8 mouse cellular contexts compared by ENCODE assay signal in the genomic region with DNA sequence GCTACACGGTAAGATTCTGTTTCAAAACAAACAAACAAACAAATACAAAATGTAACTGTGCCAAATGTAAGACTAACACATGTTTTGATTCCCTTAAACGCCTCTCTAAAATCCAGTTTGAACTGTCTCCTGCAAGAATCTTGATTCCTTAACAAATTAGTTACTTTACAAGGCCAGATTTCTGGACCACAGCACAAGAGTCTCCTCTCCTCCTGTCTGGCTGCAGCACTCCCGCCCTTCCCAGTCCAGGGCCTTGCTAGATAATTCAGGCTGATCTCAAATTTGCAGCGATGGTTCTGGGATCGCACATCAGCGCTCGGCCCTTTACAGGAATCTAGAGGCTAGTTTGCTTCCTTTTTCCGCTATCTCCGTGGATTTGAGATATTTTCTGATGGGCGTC. TPM values are rescaled to one million over a fixed set of nuclear protein-coding genes. Genes with fewer than 3 reads are reported as not detected.
A peak's percentile ranks its signal among the peaks of the same experiment; 100 is the strongest.
DNase-seq lines count a peak whose midpoint lies in the region; ATAC-seq and TF ChIP-seq lines count a peak whose summit lies in the region.

No protein-coding gene starts in this region.

- H3K36me3 ChIP-seq in heart, embryonic 12.5 days, result peaks cover 20% of the 10 kb centered on the region
- H3K36me3 ChIP-seq in G1E (replicated peaks), result peaks cover 39% of the 10 kb centered on the region
- peaks cover 17% of the 10 kb centered on the region for H3K36me3 ChIP-seq in hindbrain, embryonic 12.5 days
- peaks cover 21% of the 10 kb centered on the region for H3K36me3 ChIP-seq in midbrain, embryonic 10.5 days

- peak overlapping the region; percentile 36 for H3K9ac ChIP-seq in heart, embryonic 12.5 days
- peak overlapping the region; percentile 89 for H3K9ac ChIP-seq in hindbrain, embryonic 12.5 days

- peak overlapping the region; percentile 90 for H3K4me2 ChIP-seq in heart, embryonic 12.5 days
- peak overlapping the region; percentile 97 for H3K4me2 ChIP-seq in hindbrain, embryonic 12.5 days (replicated peaks)

- H3K27ac ChIP-seq in heart, embryonic 12.5 days (ENCODE audit: poor library complexity, severe bottlenecking), result peak overlapping the region; percentile 71; the same call in 1 of the 2 replicates
- H3K27ac ChIP-seq in hindbrain, embryonic 12.5 days, result peak overlapping the region; percentile 85; the same call in 1 of the 2 replicates
- peak overlapping the region; percentile 87 for H3K27ac ChIP-seq in midbrain, embryonic 10.5 days (replicated peaks)

- H3K27me3 ChIP-seq in heart, embryonic 12.5 days (replicated peaks), result peaks cover 46% of the 10 kb centered on the region
- H3K27me3 ChIP-seq in G1E (ENCODE audit: insufficient read depth, low read length), result peaks cover 18% of the 10 kb centered on the region
- H3K27me3 ChIP-seq in hindbrain, embryonic 12.5 days, result peaks cover 48% of the 10 kb centered on the region
- peaks cover 52% of the 10 kb centered on the region for H3K27me3 ChIP-seq in midbrain, embryonic 10.5 days (ENCODE audit: low read depth, poor library complexity, severe bottlenecking)

- H3K4me3 ChIP-seq in heart, embryonic 12.5 days, result peak overlapping the region; percentile 70
- H3K4me3 ChIP-seq in G1E (ENCODE audit: low read depth, low read length), result peak overlapping the region; percentile 93; the same call in 1 of the 2 replicates
- H3K4me3 ChIP-seq in hindbrain, embryonic 12.5 days, result peak overlapping the region; percentile 70
- peak overlapping the region; percentile 79 for H3K4me3 ChIP-seq in midbrain, embryonic 10.5 days

- no peaks in the 10 kb centered on the region for H3K9me3 ChIP-seq in heart, embryonic 12.5 days (replicated peaks)
- H3K9me3 ChIP-seq in G1E (replicated peaks), result no peaks in the 10 kb centered on the region
- H3K9me3 ChIP-seq in hindbrain, embryonic 12.5 days (replicated peaks), result no peaks in the 10 kb centered on the region
- H3K9me3 ChIP-seq in midbrain, embryonic 10.5 days (replicated peaks), result no peaks in the 10 kb centered on the region

- peaks cover 42% of the 10 kb centered on the region for H3K4me1 ChIP-seq in heart, embryonic 12.5 days (replicated peaks)
- peaks cover 62% of the 10 kb centered on the region for H3K4me1 ChIP-seq in G1E (ENCODE audit: insufficient read depth, low read depth, low read length)
- H3K4me1 ChIP-seq in hindbrain, embryonic 12.5 days, result peaks cover 33% of the 10 kb centered on the region
- peaks cover 44% of the 10 kb centered on the region for H3K4me1 ChIP-seq in midbrain, embryonic 10.5 days

- intact Hi-C loops in heart, postnatal 14 days (cut with DNase I), result no loop called here

- 6% methylated on average over 10 of the region's 10 CpGs for WGBS in heart, embryonic 12.5 days
- whole genome bisulfite sequencing in hindbrain, embryonic 12.5 days, result 7% methylated on average over 10 of the region's 10 CpGs
- WGBS in midbrain, embryonic 10.5 days, result 7% methylated on average over 10 of the region's 10 CpGs

- no peak for DNase-seq in heart, postnatal 14 days
- no peak for DNase-seq in G1E (ENCODE audit: low spot score)
- no peak for DNase-seq in midbrain, embryonic 10.5 days (ENCODE audit: low spot score)
- DNase-seq in gastrocnemius, postnatal 10 days, result no peak
- no peak for DNase-seq in gastrocnemius, adult 8-10 months (ENCODE audit: low spot score in 2 of 2)
- DNase-seq in testis, postnatal 14 days (ENCODE audit: low spot score), result no peak

- no peak for ATAC-seq in heart, embryonic 12.5 days (ENCODE audit: insufficient number of reproducible peaks, low FRiP score)
- no peak for ATAC-seq in G1E (ENCODE audit: extremely low read depth, insufficient number of reproducible peaks, low FRiP score, poor library complexity, severe bottlenecking)
- ATAC-seq in hindbrain, embryonic 12.5 days (ENCODE audit: low FRiP score), result no peak

- no peak for TF ChIP-seq CTCF in G1E (IDR thresholded peaks at IDR 0.05; ENCODE audit: low read depth, low read length)

RNA-seq across cellular contexts. Expression of a gene that starts 0.7 kb away (rescaled TPM):
- polyA plus RNA-seq in heart, embryonic 12.5 days (2016; fragmentation: Nextera tagmentation; extraction: Ambion mirVana), result 27.2 and 30.4 TPM in 2 replicates
- 10 to 100 TPM; 16.8 to 21.4 TPM for total RNA-seq in heart, postnatal 14 days (2021)
- 23.6 and 26.7 TPM in 2 replicates for total RNA-seq in G1E (2014; fragmentation: Nextera tagmentation)
- 31.7 and 32.6 TPM in 2 replicates for total RNA-seq in G1E (2017)
- polyA plus RNA-seq in G1E (2012), result 39.3 and 43.6 TPM in 2 replicates
- 45.6 and 51.2 TPM in 2 replicates for polyA plus RNA-seq in hindbrain, embryonic 12.5 days (2016; fragmentation: Nextera tagmentation; extraction: Ambion mirVana)
- polyA plus RNA-seq in midbrain, embryonic 10.5 days (2016; fragmentation: Nextera tagmentation; extraction: Ambion mirVana), result 57.5 TPM in 2 replicates
- total RNA-seq in gastrocnemius, postnatal 10 days (2021), result 10 to 100 TPM; 10.7 to 11.7 TPM
- 10 to 100 TPM in 1 of 4 experiments, 1 to 10 TPM in 3; 7.2 to 11.0 (median 8.5) TPM for total RNA-seq in gastrocnemius, adult 8-10 months (2022)

RNA-seq across cellular contexts. Expression of a gene that starts 3.4 kb away (rescaled TPM):
- polyA plus RNA-seq in heart, embryonic 12.5 days (2016; fragmentation: Nextera tagmentation; extraction: Ambion mirVana), result not detected in 2 replicates
- total RNA-seq in heart, postnatal 14 days (2021), result under 1 TPM; 0.32 to 0.41 TPM
- total RNA-seq in G1E (2014; fragmentation: Nextera tagmentation), result not detected in 2 replicates
- total RNA-seq in G1E (2017), result 0.44 and 0.76 TPM in 2 replicates
- 0.12 and 0.20 TPM in 2 replicates for polyA plus RNA-seq in G1E (2012)
- 0.23 and 0.26 TPM in 2 replicates for polyA plus RNA-seq in hindbrain, embryonic 12.5 days (2016; fragmentation: Nextera tagmentation; extraction: Ambion mirVana)
- 0.12 TPM in 1 of 2 replicates, not detected in the other for polyA plus RNA-seq in midbrain, embryonic 10.5 days (2016; fragmentation: Nextera tagmentation; extraction: Ambion mirVana)
- total RNA-seq in gastrocnemius, postnatal 10 days (2021), result under 1 TPM; 0.23 to 0.25 TPM
- total RNA-seq in gastrocnemius, adult 8-10 months (2022), result under 1 TPM in 1 of 4 experiments, not detected in 3; 0.21 TPM

RNA-seq across cellular contexts. Expression of a gene that starts 5.4 kb away (rescaled TPM):
- 36.2 and 37.3 TPM in 2 replicates for polyA plus RNA-seq in heart, embryonic 12.5 days (2016; fragmentation: Nextera tagmentation; extraction: Ambion mirVana)
- total RNA-seq in heart, postnatal 14 days (2021), result 10 to 100 TPM; 17.4 to 17.6 TPM
- total RNA-seq in G1E (2014; fragmentation: Nextera tagmentation), result 40.5 and 43.2 TPM in 2 replicates
- 45.5 and 45.9 TPM in 2 replicates for total RNA-seq in G1E (2017)
- polyA plus RNA-seq in G1E (2012), result 13.0 and 17.8 TPM in 2 replicates
- polyA plus RNA-seq in hindbrain, embryonic 12.5 days (2016; fragmentation: Nextera tagmentation; extraction: Ambion mirVana), result 62.1 and 62.4 TPM in 2 replicates
- 42.7 and 49.1 TPM in 2 replicates for polyA plus RNA-seq in midbrain, embryonic 10.5 days (2016; fragmentation: Nextera tagmentation; extraction: Ambion mirVana)
- 10 to 100 TPM; 10.7 to 12.2 TPM for total RNA-seq in gastrocnemius, postnatal 10 days (2021)
- 10 to 100 TPM in 2 of 4 experiments, 1 to 10 TPM in 2; 8.0 to 12.3 (median 9.4) TPM for total RNA-seq in gastrocnemius, adult 8-10 months (2022)

RNA-seq across cellular contexts. Expression of a gene that starts 11.8 kb away (rescaled TPM):
- 17.5 and 18.1 TPM in 2 replicates for polyA plus RNA-seq in heart, embryonic 12.5 days (2016; fragmentation: Nextera tagmentation; extraction: Ambion mirVana)
- total RNA-seq in heart, postnatal 14 days (2021), result 10 to 100 TPM in 1 of 2 experiments, 1 to 10 TPM in 1; 7.2 to 10.1 TPM
- total RNA-seq in G1E (2014; fragmentation: Nextera tagmentation) (6.1 and 6.3 TPM in 2 replicates), G1E (2017) (14.2 and 18.4 TPM in 2 replicates)
- polyA plus RNA-seq in G1E (2012), result 5.1 and 6.4 TPM in 2 replicates
- polyA plus RNA-seq in hindbrain, embryonic 12.5 days (2016; fragmentation: Nextera tagmentation; extraction: Ambion mirVana), result 13.3 and 13.7 TPM in 2 replicates
- polyA plus RNA-seq in midbrain, embryonic 10.5 days (2016; fragmentation: Nextera tagmentation; extraction: Ambion mirVana), result 10.0 and 11.6 TPM in 2 replicates
- 10 to 100 TPM in 1 of 2 experiments, 1 to 10 TPM in 1; 9.2 to 11.6 TPM for total RNA-seq in gastrocnemius, postnatal 10 days (2021)
- 1 to 10 TPM; 2.9 to 4.8 (median 4.0) TPM for total RNA-seq in gastrocnemius, adult 8-10 months (2022)

RNA-seq across cellular contexts. Expression of a gene that starts 13.6 kb away (rescaled TPM):
- 20.8 and 21.3 TPM in 2 replicates for polyA plus RNA-seq in heart, embryonic 12.5 days (2016; fragmentation: Nextera tagmentation; extraction: Ambion mirVana)
- total RNA-seq in heart, postnatal 14 days (2021), result 1 to 10 TPM; 2.0 to 2.2 TPM
- total RNA-seq in G1E (2014; fragmentation: Nextera tagmentation), result 11.1 and 15.7 TPM in 2 replicates
- total RNA-seq in G1E (2017), result 27.0 and 29.8 TPM in 2 replicates
- polyA plus RNA-seq in G1E (2012), result 20.5 and 20.6 TPM in 2 replicates
- polyA plus RNA-seq in hindbrain, embryonic 12.5 days (2016; fragmentation: Nextera tagmentation; extraction: Ambion mirVana), result 30.5 and 34.3 TPM in 2 replicates
- 74.3 and 77.3 TPM in 2 replicates for polyA plus RNA-seq in midbrain, embryonic 10.5 days (2016; fragmentation: Nextera tagmentation; extraction: Ambion mirVana)
- 1 to 10 TPM; 2.8 to 4.0 TPM for total RNA-seq in gastrocnemius, postnatal 10 days (2021)
- total RNA-seq in gastrocnemius, adult 8-10 months (2022), result 1 to 10 TPM; 1.3 to 1.5 (median 1.4) TPM
